Mouse (Mus musculus) frontal cortex, postnatal 14 days (tissue): ENCODE data around the gene Atp6v0c.
A peak's percentile ranks its signal among the peaks of the same experiment; 100 is the strongest.
"Not testable (repeated sequence)": the region's sequence is repeated elsewhere in the genome, so short reads cannot be mapped to it uniquely, and the experiment has no call there.

ENCODE experiments used
- DNase-seq, 2 experiments: peaks; one replicate each; pipeline ENCODE4 v3.0.0; 2022; ENCODE audit warnings: low spot score in 2 of 2

Atp6v0c gene

GRCm38 (mm10) chr17:24157121-24157520, 12.4 kb downstream of the Atp6v0c start:
- no peak for DNase-seq

- no peak for DNase-seq
Observed at GRCm38 (mm10) chr17:24156394-24156793, 13.1 kb downstream of the Atp6v0c start.

GRCm38 (mm10) chr17:24155742-24156141, 13.8 kb downstream of the Atp6v0c start:
- DNase-seq, result no peak

GRCm38 (mm10) chr17:24154463-24154862, 15.0 kb downstream of the Atp6v0c start:
- no peak for DNase-seq

- DNase-seq, result peak; percentile 57 to 70
Observed at GRCm38 (mm10) chr17:24151890-24152563, 17.5 kb downstream of the Atp6v0c start.

- DNase-seq, result no peak
Observed at GRCm38 (mm10) chr17:24151382-24151781, 18.1 kb downstream of the Atp6v0c start.

- DNase-seq, result no peak
Observed at GRCm38 (mm10) chr17:24150824-24151223, 18.7 kb downstream of the Atp6v0c start, which contains the start of gene Pdpk1. Pdpk1 (minus strand) TSS chr17:24150924.

GRCm38 (mm10) chr17:24149421-24149820, 20.1 kb downstream of the Atp6v0c start:
- DNase-seq, result no peak

GRCm38 (mm10) chr17:24142897-24143296, 26.6 kb downstream of the Atp6v0c start:
- DNase-seq, result no peak

- peak; percentile 94 to 95 for DNase-seq
Observed at GRCm38 (mm10) chr17:24141425-24141920, 28.0 kb downstream of the Atp6v0c start.

GRCm38 (mm10) chr17:24140845-24141424, 28.6 kb downstream of the Atp6v0c start:
- DNase-seq, result no peak

GRCm38 (mm10) chr17:24139968-24140367, 29.5 kb downstream of the Atp6v0c start:
- DNase-seq, result no peak

GRCm38 (mm10) chr17:24139256-24139655, 30.2 kb downstream of the Atp6v0c start:
- no peak for DNase-seq

- DNase-seq, result no peak
Observed at GRCm38 (mm10) chr17:24137226-24137880, 32.1 kb downstream of the Atp6v0c start.

GRCm38 (mm10) chr17:24134062-24134461, 35.4 kb downstream of the Atp6v0c start:
- no peak for DNase-seq

GRCm38 (mm10) chr17:24132919-24133318, 36.6 kb downstream of the Atp6v0c start:
- DNase-seq, result not testable (repeated sequence)

GRCm38 (mm10) chr17:24131570-24131969, 37.9 kb downstream of the Atp6v0c start:
- DNase-seq, result no peak

- not testable (repeated sequence) for DNase-seq
Observed at GRCm38 (mm10) chr17:24129246-24129645, 40.3 kb downstream of the Atp6v0c start.

- no peak for DNase-seq
Observed at GRCm38 (mm10) chr17:24127592-24127991, 41.9 kb downstream of the Atp6v0c start.

GRCm38 (mm10) chr17:24126801-24127200, 42.7 kb downstream of the Atp6v0c start:
- DNase-seq, result no peak

GRCm38 (mm10) chr17:24119446-24119845, 50.1 kb downstream of the Atp6v0c start:
- DNase-seq, result no peak
